ENCODE assay signal across 23 mouse cellular contexts in genomic region chr13:109777441-109777840, GRCm38 (mm10).
"Had no signal": no experiment of that assay in that cellular context is flagged by ENCODE, and none has a peak within 500 bp of the region (broad histone marks: within the 10 kb centered on the region; RNA-seq: fewer than 3 reads in every experiment).

No protein-coding gene starts in this region.

- DNase-seq: cerebellum, adult 9-11 months; cerebellum, postnatal 10 days; cerebellum, postnatal 14 days; cerebellum, postnatal 25 days; cerebellum, postnatal 36 days; embryo, embryonic 11 days; forebrain, postnatal 0 days; gastrocnemius, postnatal 10 days; gastrocnemius, postnatal 25 days; gastrocnemius, postnatal 36 days; heart, adult 11 months; heart, adult 18-20 months; heart, adult 2 months had no signal

- H3K27ac ChIP-seq: embryonic facial prominence, embryonic 12.5 days; embryonic facial prominence, embryonic 13.5 days; embryonic facial prominence, embryonic 15.5 days; forebrain, embryonic 12.5 days; forebrain, embryonic 13.5 days; forebrain, embryonic 15.5 days; heart, adult 2 months; heart, embryonic 10.5 days had no signal

- H3K4me3 ChIP-seq: embryonic facial prominence, embryonic 10.5 days; embryonic facial prominence, embryonic 12.5 days; embryonic facial prominence, embryonic 13.5 days; embryonic facial prominence, embryonic 15.5 days; erythroblast, embryonic 14.5 days; forebrain, embryonic 10.5 days; forebrain, embryonic 12.5 days; forebrain, embryonic 13.5 days; forebrain, embryonic 15.5 days; heart, adult 2 months; heart, embryonic 10.5 days had no signal
